Mouse (Mus musculus) hindbrain, embryonic 13.5 days (tissue): ENCODE results near the gene Kctd4. TPM values are rescaled to one million over a fixed set of nuclear protein-coding genes. Genes with fewer than 3 reads are reported as not detected.

ENCODE experiments used
- ATAC-seq: fragments of 200-750 bp; cut with Nextera tagmentation; 2 replicates; pipeline ENCODE4 v1.8.0; 2017; ENCODE audit warnings: moderate TSS enrichment; ENCODE audit not compliant: low FRiP score
- H3K27ac ChIP-seq: fragments of 300-500 bp; sonication (generic); 2 replicates; pipeline ENCODE4 v1.5.1; 2015; ENCODE audit warnings: inconsistent platforms, mild to moderate bottlenecking, moderate library complexity
- H3K27me3 ChIP-seq: fragments of 300-500 bp; sonication (generic); 2 replicates; pipeline ENCODE4 v1.6.1; 2015; ENCODE audit warnings: mild to moderate bottlenecking, inconsistent platforms
- H3K36me3 ChIP-seq: fragments of 300-500 bp; sonication (generic); 2 replicates; pipeline ENCODE4 v1.6.1; 2015; ENCODE audit warnings: mild to moderate bottlenecking, inconsistent platforms
- H3K4me1 ChIP-seq: fragments of 300-500 bp; sonication (generic); replicated peaks from 2 replicates; pipeline ENCODE4 v1.6.1; 2015; ENCODE audit warnings: inconsistent platforms
- H3K4me2 ChIP-seq: fragments of 300-500 bp; sonication (generic); 2 replicates; pipeline ENCODE4 v1.6.1; 2015; ENCODE audit warnings: inconsistent platforms, mild to moderate bottlenecking, moderate library complexity
- H3K4me3 ChIP-seq: fragments of 300-500 bp; sonication (generic); 2 replicates; pipeline ENCODE4 v1.5.1; 2015; ENCODE audit warnings: mild to moderate bottlenecking, inconsistent platforms
- H3K9ac ChIP-seq: fragments of 300-500 bp; sonication (generic); 2 replicates; pipeline ENCODE4 v1.6.1; 2015; ENCODE audit warnings: mild to moderate bottlenecking, inconsistent platforms
- H3K9me3 ChIP-seq: fragments of 300-500 bp; sonication (generic); 2 replicates; pipeline ENCODE4 v1.6.1; 2016; ENCODE audit warnings: inconsistent platforms
- whole genome bisulfite sequencing: fragments of 180-500 bp; shearing (Covaris S2); methylation state at CpG from one replicate; pipeline ENCODE4 v1.1.7; 2015; 5-methylcytosine and 5-hydroxymethylcytosine counted together
- polyA plus RNA-seq: library from polyadenylated mRNA; unstranded; fragments of >200 nt; fragmentation: Nextera tagmentation; extraction: Ambion mirVana; gene quantifications from 2 replicates; pipeline ENCODE4 v1.2.1, GENCODE M21; 2015

Gene Kctd4
- polyA plus RNA-seq, 1 experiment from 2014 or later, result 4.0 TPM

DNA sequence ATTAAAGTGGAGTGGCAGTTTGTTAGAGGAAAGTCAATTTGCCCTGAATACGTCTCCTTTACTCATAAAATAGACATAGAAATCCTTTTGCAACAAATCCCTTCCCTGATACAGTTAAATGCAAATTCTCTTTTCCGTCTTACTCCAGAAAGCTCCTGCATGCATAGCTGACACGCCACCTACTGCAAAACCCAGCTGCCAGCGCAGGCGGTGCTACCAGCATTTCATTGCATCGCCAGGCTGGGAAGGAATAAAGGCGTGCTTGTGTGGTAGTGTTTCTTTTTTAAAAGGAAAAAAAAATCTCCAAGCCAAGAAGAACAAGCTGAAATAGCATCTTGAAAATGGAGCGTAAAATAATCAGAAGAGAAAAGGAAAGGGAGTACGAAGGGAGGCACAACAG is 7.4 kb downstream of the Kctd4 start:
- 65% methylated on average over 9 of the region's 9 CpGs for WGBS
- Histone ChIP-seq H3K27ac (peak overlapping the region; percentile 55; the same call in 1 of the 2 replicates), H3K4me3 (peak overlapping the region; percentile 19), H3K9me3 (no peaks in the 10 kb centered on the region), H3K36me3 (no peaks in the 10 kb centered on the region), H3K9ac (no peak overlapping the region), H3K4me1 (peaks cover 16% of the 10 kb centered on the region), H3K4me2 (peak overlapping the region; percentile 40), H3K27me3 (no peaks in the 10 kb centered on the region)
- no peak for ATAC-seq

DNA sequence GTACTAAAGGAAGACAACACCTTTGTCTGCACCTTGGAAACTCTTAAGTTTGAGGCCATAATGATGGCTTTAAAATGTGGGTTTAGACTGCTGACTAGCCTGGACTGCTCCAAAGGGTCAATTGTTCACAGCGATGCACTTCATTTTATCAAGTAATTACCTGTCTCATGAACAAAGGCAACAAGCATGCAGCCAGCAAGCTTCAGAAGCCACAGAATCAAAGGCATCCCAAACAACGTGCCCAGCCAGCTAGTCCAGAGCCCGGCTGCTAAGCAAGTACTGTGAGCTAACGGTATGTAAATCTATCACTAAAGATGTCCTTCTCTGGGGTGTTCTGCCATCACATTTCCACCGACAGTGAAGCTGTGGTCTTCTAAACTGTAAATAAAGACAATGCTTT is 8.4 kb downstream of the Kctd4 start:
- Histone ChIP-seq H3K27me3 (no peaks in the 10 kb centered on the region), H3K27ac (peak overlapping the region; percentile 52; the same call in 1 of the 2 replicates), H3K9me3 (no peaks in the 10 kb centered on the region), H3K4me2 (peak overlapping the region; percentile 40), H3K9ac (no peak overlapping the region; the same call in 1 of the 2 replicates), H3K36me3 (no peaks in the 10 kb centered on the region), H3K4me1 (peaks cover 16% of the 10 kb centered on the region), H3K4me3 (peak overlapping the region; percentile 19)
- ATAC-seq, result no peak
- 35% methylated on average over 5 of the region's 5 CpGs for WGBS

DNA sequence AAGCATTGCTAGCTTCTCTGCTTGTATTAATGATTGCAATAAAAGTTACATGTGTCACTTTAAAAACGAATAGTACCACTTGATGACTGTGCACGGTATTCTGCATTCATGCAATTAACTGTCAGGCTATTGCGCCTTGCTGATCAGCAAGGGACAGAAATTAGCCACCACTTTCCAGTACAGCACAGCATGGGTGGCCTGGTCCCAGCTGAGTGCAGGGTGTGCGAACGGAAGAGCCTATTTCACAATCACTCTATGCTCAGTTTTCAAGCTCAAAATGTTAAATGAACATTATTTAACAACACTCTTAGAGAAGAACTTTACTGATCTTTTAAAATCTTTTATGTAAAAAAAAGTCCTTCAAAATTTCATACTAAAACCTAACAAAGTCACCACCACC is 9.2 kb downstream of the Kctd4 start:
- ATAC-seq, result no peak
- Histone ChIP-seq H3K36me3 (no peaks in the 10 kb centered on the region), H3K27ac (no peak overlapping the region), H3K9ac (no peak overlapping the region), H3K4me3 (peak overlapping the region; percentile 19), H3K9me3 (no peaks in the 10 kb centered on the region), H3K27me3 (no peaks in the 10 kb centered on the region), H3K4me2 (peak overlapping the region; percentile 40), H3K4me1 (peaks cover 16% of the 10 kb centered on the region)
- 55% methylated on average over 5 of the region's 5 CpGs for WGBS

DNA sequence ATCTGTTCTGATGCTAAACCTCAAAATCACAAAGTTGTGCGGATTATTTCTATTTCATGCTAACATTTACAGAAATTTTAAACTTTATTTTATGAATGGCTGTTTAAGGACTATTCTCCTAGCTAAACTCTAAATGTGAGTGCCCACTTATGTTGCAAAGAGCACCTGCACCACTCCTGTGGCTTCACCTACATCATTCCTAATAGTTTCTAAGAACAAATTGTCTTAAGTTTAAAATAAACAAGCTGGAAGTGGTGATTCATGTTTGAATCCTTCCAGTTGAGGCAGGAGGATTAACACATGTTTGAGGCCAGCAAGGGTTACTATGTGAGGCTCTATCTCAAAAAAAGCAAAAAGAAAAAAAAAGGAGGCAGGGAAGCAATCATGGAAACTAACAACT is 9.6 kb downstream of the Kctd4 start:
- no peaks in the 10 kb centered on the region for H3K27me3 ChIP-seq
- no peak for ATAC-seq
- 95% methylated on average over 1 of the region's 1 CpGs for WGBS
- no peak overlapping the region for H3K9ac ChIP-seq
- no peaks in the 10 kb centered on the region for H3K36me3 ChIP-seq
- H3K4me1 ChIP-seq, result peaks cover 16% of the 10 kb centered on the region
- H3K4me2 ChIP-seq, result peak overlapping the region; percentile 40; the same call in 1 of the 2 replicates
- H3K9me3 ChIP-seq, result no peaks in the 10 kb centered on the region
- H3K4me3 ChIP-seq, result no peak overlapping the region
- H3K27ac ChIP-seq, result no peak overlapping the region

DNA sequence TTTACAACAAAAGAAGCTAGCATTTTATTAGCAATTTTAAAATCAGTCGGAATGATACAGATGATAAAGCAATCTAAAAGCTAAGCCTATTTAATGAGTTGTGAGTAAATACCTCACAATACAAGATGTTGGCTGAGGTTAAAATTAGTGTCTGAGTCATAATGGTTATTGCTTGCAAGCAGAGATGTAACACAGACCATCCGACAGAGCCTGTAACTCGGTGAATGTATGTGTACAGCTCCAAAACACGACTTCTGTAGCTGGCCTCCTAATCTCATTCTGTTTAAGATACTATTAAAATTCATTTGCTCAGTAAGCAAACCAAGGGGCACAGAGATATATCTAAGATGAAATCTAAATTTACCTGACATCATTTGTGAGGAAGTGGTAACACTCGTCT is 12.5 kb downstream of the Kctd4 start:
- no peaks in the 10 kb centered on the region for H3K9me3 ChIP-seq
- H3K4me1 ChIP-seq, result peaks cover 14% of the 10 kb centered on the region
- ATAC-seq, result no peak
- H3K36me3 ChIP-seq, result no peaks in the 10 kb centered on the region
- H3K27me3 ChIP-seq, result no peaks in the 10 kb centered on the region
- H3K4me3 ChIP-seq, result no peak overlapping the region
- WGBS, result 87% methylated on average over 5 of the region's 5 CpGs
- H3K27ac ChIP-seq, result no peak overlapping the region
- no peak overlapping the region for H3K4me2 ChIP-seq
- no peak overlapping the region for H3K9ac ChIP-seq

DNA sequence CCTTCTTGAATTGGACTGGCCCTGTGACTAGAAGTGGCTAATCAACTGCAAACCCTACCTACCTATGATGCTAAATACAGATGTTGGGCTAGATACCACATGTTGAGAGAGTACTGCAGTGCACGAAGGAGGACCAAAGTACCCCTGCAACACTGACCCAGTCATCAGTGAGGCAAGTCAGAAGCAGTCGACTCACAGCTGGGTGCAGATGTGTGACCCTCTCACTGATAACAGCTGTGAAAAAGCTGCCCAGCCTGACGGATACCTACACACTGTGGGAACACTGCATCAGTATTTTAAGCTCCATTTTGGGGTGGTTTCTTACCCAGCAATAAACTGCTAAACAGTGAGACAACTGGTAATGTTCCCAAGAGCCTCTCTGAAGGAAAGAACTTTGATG is 21.3 kb downstream of the Kctd4 start:
- no peak for ATAC-seq
- no peaks in the 10 kb centered on the region for H3K9me3 ChIP-seq
- 64% methylated on average over 3 of the region's 3 CpGs for WGBS
- no peak overlapping the region for H3K9ac ChIP-seq
- H3K4me1 ChIP-seq, result no peaks in the 10 kb centered on the region
- H3K4me3 ChIP-seq, result no peak overlapping the region
- H3K27me3 ChIP-seq, result no peaks in the 10 kb centered on the region
- H3K36me3 ChIP-seq, result no peaks in the 10 kb centered on the region
- H3K27ac ChIP-seq, result no peak overlapping the region
- no peak overlapping the region for H3K4me2 ChIP-seq

DNA sequence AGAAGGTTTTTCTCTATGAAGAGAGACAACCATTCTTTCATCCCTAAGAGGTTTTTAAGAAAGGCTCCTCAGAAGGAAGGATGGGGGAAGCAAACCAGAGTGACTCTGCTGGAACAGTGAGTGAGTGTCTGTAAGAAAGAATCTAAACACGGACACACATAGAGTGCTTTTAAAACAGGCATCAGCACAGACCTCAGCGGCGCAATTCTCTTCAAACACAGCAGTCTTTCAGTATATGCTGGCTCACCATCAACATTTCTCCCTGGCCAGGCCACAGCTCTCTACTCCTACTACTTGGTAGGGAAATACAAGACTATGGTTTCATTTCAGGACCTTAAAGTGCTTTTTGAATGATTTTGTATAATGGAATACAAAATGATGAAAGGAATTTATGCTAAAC is 26.4 kb downstream of the Kctd4 start:
- H3K36me3 ChIP-seq, result no peaks in the 10 kb centered on the region
- ATAC-seq, result no peak
- no peaks in the 10 kb centered on the region for H3K9me3 ChIP-seq
- H3K4me1 ChIP-seq, result peaks cover 16% of the 10 kb centered on the region
- no peak overlapping the region for H3K4me2 ChIP-seq
- H3K9ac ChIP-seq, result no peak overlapping the region
- H3K4me3 ChIP-seq, result no peak overlapping the region
- H3K27ac ChIP-seq, result no peak overlapping the region
- 92% methylated on average over 3 of the region's 3 CpGs for WGBS
- no peaks in the 10 kb centered on the region for H3K27me3 ChIP-seq

DNA sequence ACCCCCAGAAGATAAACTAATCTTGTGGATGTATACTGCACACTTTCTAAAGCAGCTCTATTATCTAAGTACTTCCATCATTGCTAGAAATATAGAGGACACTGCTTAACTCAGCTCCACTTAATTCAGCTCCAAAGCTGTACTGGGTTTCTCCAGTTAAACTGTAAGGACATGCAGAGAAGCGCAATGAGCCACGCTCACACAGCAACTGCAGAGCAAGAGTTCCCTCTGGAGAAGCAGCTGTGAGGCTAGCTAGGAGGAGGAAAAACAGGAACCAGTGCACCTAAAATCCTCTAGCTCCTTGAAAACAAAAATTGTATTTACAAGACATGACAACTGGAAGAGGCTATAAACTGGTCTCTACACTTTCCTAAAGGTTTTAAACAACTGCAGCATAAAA is 29.1 kb downstream of the Kctd4 start:
- no peaks in the 10 kb centered on the region for H3K27me3 ChIP-seq
- peaks cover 19% of the 10 kb centered on the region for H3K4me1 ChIP-seq
- no peak overlapping the region for H3K4me3 ChIP-seq
- no peak for ATAC-seq
- no peaks in the 10 kb centered on the region; the same call in 1 of the 2 replicates for H3K36me3 ChIP-seq
- no peaks in the 10 kb centered on the region; the same call in 1 of the 2 replicates for H3K9me3 ChIP-seq
- peak overlapping the region; percentile 1; the same call in 1 of the 2 replicates for H3K27ac ChIP-seq
- 80% methylated on average over 2 of the region's 2 CpGs for whole genome bisulfite sequencing
- no peak overlapping the region for H3K4me2 ChIP-seq
- H3K9ac ChIP-seq, result no peak overlapping the region

DNA sequence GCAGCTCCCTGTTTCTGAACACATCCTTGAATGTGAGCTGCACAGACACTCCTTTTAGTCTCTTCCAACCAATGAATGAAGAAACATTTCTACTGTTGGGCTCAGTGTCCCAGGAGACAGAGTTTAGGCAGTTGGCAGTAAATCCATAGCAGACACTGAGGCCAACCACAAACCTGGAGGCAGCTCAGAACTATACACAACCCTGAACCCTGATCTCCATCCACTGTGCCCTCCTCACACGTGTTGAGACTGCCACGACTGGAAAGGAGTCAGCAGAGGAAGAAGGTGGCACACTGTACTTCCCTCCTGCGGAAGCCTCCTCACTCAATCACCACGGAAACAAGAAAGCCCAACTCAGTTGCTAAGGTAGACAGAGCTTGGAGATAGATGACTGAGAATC is 30.3 kb downstream of the Kctd4 start:
- H3K4me2 ChIP-seq, result no peak overlapping the region
- H3K4me1 ChIP-seq, result peaks cover 19% of the 10 kb centered on the region
- no peaks in the 10 kb centered on the region; the same call in 1 of the 2 replicates for H3K9me3 ChIP-seq
- H3K27me3 ChIP-seq, result no peaks in the 10 kb centered on the region
- no peak for ATAC-seq
- no peak overlapping the region for H3K27ac ChIP-seq
- H3K36me3 ChIP-seq, result no peaks in the 10 kb centered on the region; the same call in 1 of the 2 replicates
- 73% methylated on average over 4 of the region's 4 CpGs for WGBS
- no peak overlapping the region for H3K9ac ChIP-seq
- H3K4me3 ChIP-seq, result no peak overlapping the region

DNA sequence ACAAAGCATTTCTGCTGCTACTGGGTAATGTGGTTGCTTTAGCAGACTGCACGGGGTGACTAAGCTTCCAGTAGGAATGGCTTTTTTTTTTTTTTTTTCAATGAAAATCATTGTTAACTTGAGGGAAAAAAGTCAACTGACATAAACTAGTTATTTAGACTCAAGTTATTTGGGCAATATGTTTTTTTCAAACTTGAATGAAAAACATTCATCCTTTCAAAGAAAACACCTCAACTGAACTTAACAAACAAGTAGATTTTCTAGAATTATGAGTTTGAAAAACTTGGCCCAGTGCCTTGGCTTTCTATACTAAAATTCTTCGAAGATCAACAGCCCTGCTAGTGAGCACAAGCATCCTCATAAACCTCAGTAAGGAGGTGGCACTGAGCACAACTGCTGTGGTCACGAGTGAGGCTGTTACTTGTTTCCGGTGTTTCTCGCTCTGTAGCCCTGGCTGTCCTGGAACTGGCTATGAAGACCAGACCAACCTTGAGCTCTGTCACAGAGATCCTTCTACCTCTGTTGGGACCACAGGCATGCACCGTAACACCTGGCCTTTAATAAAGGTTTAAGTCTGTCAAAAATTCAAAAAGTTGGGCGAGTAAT is 32.2 kb downstream of the Kctd4 start:
- Histone ChIP-seq H3K27me3 (no peaks in the 10 kb centered on the region), H3K36me3 (no peaks in the 10 kb centered on the region; the same call in 1 of the 2 replicates), H3K4me2 (no peak overlapping the region), H3K4me1 (peaks cover 19% of the 10 kb centered on the region), H3K4me3 (no peak overlapping the region), H3K9me3 (no peaks in the 10 kb centered on the region; the same call in 1 of the 2 replicates), H3K27ac (no peak overlapping the region), H3K9ac (no peak overlapping the region)
- no peak for ATAC-seq
- WGBS, result 88% methylated on average over 7 of the region's 7 CpGs

DNA sequence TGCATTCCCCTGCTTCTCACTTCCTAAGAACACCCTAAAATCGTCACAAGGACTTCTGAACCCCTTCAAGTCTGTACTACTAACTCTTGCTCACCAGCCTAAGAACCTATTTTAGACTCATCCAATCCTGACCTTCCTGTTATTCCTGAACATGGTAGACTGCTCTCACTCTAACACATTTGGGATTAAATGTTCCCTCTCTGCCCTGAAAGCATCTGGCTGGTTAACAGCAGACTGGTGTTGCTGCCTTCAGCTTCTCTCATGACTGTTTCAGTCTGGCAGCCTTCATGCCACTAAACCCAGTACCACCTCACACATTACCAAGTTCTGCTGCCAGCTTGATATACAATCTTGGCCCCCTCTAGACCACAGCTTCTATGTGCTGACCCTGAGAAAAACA is 34.4 kb downstream of the Kctd4 start:
- WGBS, result 85% methylated on average over 1 of the region's 1 CpGs
- H3K4me3 ChIP-seq, result no peak overlapping the region
- no peaks in the 10 kb centered on the region; the same call in 1 of the 2 replicates for H3K9me3 ChIP-seq
- no peaks in the 10 kb centered on the region; the same call in 1 of the 2 replicates for H3K36me3 ChIP-seq
- no peak for ATAC-seq
- no peaks in the 10 kb centered on the region for H3K27me3 ChIP-seq
- H3K9ac ChIP-seq, result no peak overlapping the region
- no peak overlapping the region for H3K4me2 ChIP-seq
- no peak overlapping the region for H3K27ac ChIP-seq
- H3K4me1 ChIP-seq, result peaks cover 18% of the 10 kb centered on the region

DNA sequence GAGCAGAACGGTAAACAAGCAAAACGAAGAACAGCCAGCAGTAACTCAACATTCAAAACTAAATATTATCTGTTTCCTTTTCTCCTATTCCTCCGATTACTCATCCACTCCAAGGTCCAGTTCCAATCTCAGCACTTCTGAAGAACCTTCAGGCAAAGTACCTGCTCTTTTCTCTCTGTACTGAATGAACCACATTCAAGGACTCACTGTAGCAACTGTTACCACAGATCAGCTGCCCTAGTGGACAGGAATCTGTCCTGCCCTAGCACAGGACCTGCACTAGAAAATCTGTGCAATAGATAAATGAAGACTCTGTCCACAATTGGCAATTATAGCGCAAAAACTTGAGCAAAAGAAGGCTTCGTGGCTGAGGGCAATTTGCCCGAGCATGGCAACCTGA is 36.1 kb downstream of the Kctd4 start:
- no peak for ATAC-seq
- Histone ChIP-seq H3K4me2 (no peak overlapping the region), H3K27me3 (no peaks in the 10 kb centered on the region), H3K4me1 (peaks cover 5% of the 10 kb centered on the region; the same call in 1 of the 2 replicates), H3K27ac (no peak overlapping the region), H3K36me3 (no peaks in the 10 kb centered on the region; the same call in 1 of the 2 replicates), H3K9me3 (no peaks in the 10 kb centered on the region; the same call in 1 of the 2 replicates), H3K9ac (no peak overlapping the region), H3K4me3 (no peak overlapping the region)
- WGBS, result 91% methylated on average over 6 of the region's 6 CpGs

DNA sequence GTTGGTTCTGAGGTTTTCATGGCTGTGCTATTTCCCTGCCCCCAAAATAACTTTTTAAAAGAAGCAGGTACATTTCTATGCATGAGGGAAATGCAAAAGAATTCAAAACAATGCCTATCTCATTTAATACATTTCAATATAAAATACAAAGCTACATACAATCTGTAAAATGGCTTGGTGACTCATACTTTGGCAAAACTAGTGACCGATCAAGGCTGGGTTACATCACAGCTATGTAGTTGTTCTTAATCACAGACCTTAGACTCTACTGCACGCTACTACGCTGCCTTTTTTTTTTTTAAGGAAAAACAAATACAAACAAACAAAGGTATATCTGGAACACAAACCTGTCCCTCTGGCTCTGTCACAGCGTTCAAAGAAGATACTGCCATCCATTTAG is 37.6 kb downstream of the Kctd4 start:
- Histone ChIP-seq H3K27me3 (no peaks in the 10 kb centered on the region), H3K9me3 (no peaks in the 10 kb centered on the region; the same call in 1 of the 2 replicates), H3K27ac (no peak overlapping the region), H3K4me1 (no peaks in the 10 kb centered on the region), H3K9ac (no peak overlapping the region), H3K36me3 (no peaks in the 10 kb centered on the region; the same call in 1 of the 2 replicates), H3K4me3 (no peak overlapping the region), H3K4me2 (no peak overlapping the region)
- WGBS, result 96% methylated on average over 4 of the region's 4 CpGs
- ATAC-seq, result no peak
